Mouse (Mus musculus) heart, postnatal 0 days (tissue): ENCODE data around the gene Ccm2l.

Experiments
- CTCF ChIP-seq: IDR thresholded peaks from 2 replicates; pipeline ENCODE4 v1.5.1; 2016; ENCODE audit warnings: antibody characterized with exemption, control low read depth, low read depth
- EP300 ChIP-seq: IDR thresholded peaks from 2 replicates; pipeline ENCODE4 v1.6.1; 2016; ENCODE audit warnings: antibody characterized with exemption, low read depth

DNA sequence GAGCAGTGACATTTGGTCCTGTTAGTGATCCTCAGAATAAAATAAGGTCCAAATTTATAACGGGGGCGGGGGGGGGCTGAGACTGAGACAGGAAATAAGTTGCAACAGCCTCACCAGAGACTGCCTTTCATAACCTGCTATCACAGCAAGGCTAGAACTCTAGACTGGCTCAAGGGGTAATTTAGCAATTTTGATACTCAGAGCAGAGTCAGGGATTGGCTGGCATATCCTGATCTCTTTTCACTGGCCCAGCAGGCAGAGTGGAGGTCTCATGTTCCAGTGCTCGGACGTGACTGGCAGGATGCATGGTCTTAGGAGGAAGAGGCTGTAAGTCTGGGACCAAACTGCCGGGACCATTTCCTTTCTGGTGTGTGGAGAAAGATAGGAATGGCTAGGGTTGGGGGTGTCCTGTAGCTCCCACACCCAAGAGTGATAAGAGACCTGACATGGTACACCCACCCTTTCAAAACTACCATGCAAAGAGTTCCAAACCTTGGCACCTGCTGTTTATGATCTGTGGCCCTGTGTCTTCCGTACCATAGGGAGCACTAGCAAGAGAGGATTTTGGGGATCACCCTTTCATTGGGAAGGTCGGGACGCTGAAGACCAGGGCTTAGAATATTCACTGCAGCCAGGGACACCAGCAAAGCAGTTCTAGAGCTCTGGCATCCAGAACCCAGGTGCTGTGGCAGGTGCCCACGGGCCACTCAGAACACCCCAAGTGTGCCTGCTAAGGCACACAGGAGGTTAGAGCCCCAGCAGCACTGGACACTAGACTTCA lies 1.4 kb upstream of the Ccm2l start:
- TF ChIP-seq CTCF = no peak
- TF ChIP-seq EP300 = no peak
